Mouse (Mus musculus) forebrain, embryonic 11.5 days (tissue): Measurements from ENCODE around the gene Calr. TPM values are rescaled to one million over a fixed set of nuclear protein-coding genes. Genes with fewer than 3 reads are reported as not detected.

Experiments used
- ATAC-seq: fragments of 200-750 bp; cut with Nextera tagmentation; replicated peaks from 2 replicates; pipeline ENCODE4 v1.8.0; 2017; ENCODE audit warnings: moderate TSS enrichment; ENCODE audit not compliant: low FRiP score
- DNase-seq: peaks from one replicate; pipeline ENCODE4 v3.0.0-alpha.2; 2017; ENCODE audit warnings: low spot score
- H3K27ac ChIP-seq: fragments of 300-500 bp; sonication (generic); 2 replicates; pipeline ENCODE4 v1.5.1; 2014; ENCODE audit warnings: low read depth, low read length
- H3K27me3 ChIP-seq: fragments of 300-500 bp; sonication (generic); 2 replicates; pipeline ENCODE4 v1.6.1; 2014; ENCODE audit warnings: mild to moderate bottlenecking, low read length, mixed read lengths; ENCODE audit not compliant: control insufficient read depth, insufficient read depth
- H3K36me3 ChIP-seq: fragments of 300-500 bp; sonication (generic); 2 replicates; pipeline ENCODE4 v1.6.1; 2014; ENCODE audit warnings: mild to moderate bottlenecking, low read length, moderate library complexity, mixed read lengths; ENCODE audit not compliant: control insufficient read depth, insufficient read depth
- H3K4me1 ChIP-seq: fragments of 300-500 bp; sonication (generic); replicated peaks from 2 replicates; pipeline ENCODE4 v1.6.1; 2014; ENCODE audit warnings: low read length, mixed read lengths; ENCODE audit not compliant: control insufficient read depth, insufficient read depth
- H3K4me2 ChIP-seq: fragments of 300-500 bp; sonication (generic); 2 replicates; pipeline ENCODE4 v1.6.1; 2014; ENCODE audit warnings: low read depth, mild to moderate bottlenecking, low read length, moderate library complexity, mixed read lengths; ENCODE audit not compliant: severe bottlenecking
- H3K4me3 ChIP-seq: fragments of 300-500 bp; sonication (generic); 2 replicates; pipeline ENCODE4 v1.5.1; 2014; ENCODE audit warnings: low read depth, low read length
- H3K9ac ChIP-seq: fragments of 300-500 bp; sonication (generic); 2 replicates; pipeline ENCODE4 v1.6.1; 2014; ENCODE audit warnings: low read length
- H3K9me3 ChIP-seq: fragments of 300-500 bp; sonication (generic); 2 replicates; pipeline ENCODE4 v1.6.1; 2016; ENCODE audit warnings: low read length, mixed read lengths; ENCODE audit not compliant: control insufficient read depth
- WGBS: fragments of 180-500 bp; shearing (Covaris S2); extraction: QIAGEN DNeasy Blood & Tissue Kit; methylation state at CpG from one replicate; pipeline ENCODE4 v1.1.7; 2014; 5-methylcytosine and 5-hydroxymethylcytosine counted together
- polyA plus RNA-seq: library from polyadenylated mRNA; unstranded; fragments of >200 nt; fragmentation: Nextera tagmentation; extraction: Ambion mirVana; gene quantifications from 2 replicates; pipeline ENCODE4 v1.2.1, GENCODE M21; 2014

The Calr gene
- polyA plus RNA-seq, 1 experiment from 2014 or later: 722 TPM

DNA sequence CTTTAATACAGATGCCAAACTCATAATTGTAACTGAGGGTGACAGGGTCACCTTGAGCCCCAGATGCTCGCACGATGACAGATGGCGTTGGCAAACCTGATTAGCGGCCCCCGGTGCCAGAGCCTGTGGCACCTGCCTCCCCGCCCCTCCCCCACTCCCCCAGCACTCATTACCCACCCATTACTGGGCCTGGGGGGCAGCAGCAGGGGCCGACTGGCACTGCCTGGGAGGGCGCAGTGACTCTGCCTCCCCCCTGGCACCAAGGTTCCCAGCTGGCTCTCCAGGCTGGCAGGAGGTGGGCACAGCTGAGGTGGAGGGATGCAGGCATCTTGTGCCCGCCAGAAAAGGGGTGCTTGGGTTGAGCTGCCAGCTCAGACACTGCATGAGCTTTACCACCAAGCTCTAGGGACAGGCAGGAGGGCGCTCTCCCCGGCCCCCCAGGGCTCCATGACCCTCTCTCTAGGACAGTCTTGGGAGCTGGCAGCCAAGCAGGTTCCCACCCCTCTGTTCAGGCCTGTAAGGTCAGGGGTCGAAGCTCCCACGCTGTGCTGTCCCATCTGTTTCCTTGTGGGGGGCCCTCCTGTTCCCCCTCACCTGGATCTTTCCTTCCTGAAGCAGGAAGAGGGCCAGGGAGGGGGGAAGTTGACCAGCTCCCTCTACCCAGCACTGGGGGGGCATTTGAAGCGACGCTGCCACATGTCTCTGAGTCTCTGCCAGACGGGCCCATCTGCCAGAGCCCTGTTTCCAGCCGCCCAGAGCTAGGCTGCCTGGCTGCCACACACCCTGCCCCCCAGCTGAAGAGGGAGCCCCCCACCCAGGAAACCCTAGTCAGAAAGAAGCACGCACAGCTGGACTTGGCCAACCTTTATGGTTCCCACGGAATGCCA, 31.9 kb downstream of the Calr start:
- Histone ChIP-seq H3K9ac (0 out of 2 replicates have a peak overlapping the region, but pooled peaks have one; percentile 16), H3K36me3 (no peaks in the 10 kb centered on the region), H3K4me2 (no peak overlapping the region), H3K27ac (peak overlapping the region; percentile 37; the same call in 1 of the 2 replicates), H3K27me3 (peaks cover 12% of the 10 kb centered on the region), H3K4me1 (peaks cover 15% of the 10 kb centered on the region), H3K4me3 (no peak overlapping the region), H3K9me3 (no peaks in the 10 kb centered on the region)
- DNase-seq: peak; percentile 71
- WGBS: 51% methylated on average over 19 of the region's 19 CpGs
- no peak; the same call in 1 of the 2 replicates for ATAC-seq

DNA sequence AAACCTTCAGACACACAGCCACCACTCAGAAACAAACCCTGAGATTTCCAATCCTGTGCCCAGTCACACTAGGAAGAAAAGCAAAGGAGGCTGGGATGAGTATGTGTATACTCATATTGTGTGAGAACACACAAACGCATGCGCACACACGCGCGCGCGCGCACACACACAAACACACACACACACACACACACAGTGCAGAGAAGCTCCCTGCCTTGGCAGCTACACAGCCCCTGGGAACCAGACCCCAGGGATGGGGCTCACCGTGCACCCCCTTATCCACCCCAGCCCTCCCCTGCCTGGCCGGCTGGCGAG, 32.5 kb downstream of the Calr start:
- peaks cover 19% of the 10 kb centered on the region for H3K4me1 ChIP-seq
- no peak overlapping the region for H3K4me2 ChIP-seq
- H3K27me3 ChIP-seq: peaks cover 12% of the 10 kb centered on the region
- H3K9me3 ChIP-seq: no peaks in the 10 kb centered on the region
- no peak overlapping the region for H3K4me3 ChIP-seq
- no peak overlapping the region; the same call in 1 of the 2 replicates for H3K9ac ChIP-seq
- no peak overlapping the region for H3K27ac ChIP-seq
- no peaks in the 10 kb centered on the region for H3K36me3 ChIP-seq
- no peak for ATAC-seq
- 90% methylated on average over 11 of the region's 11 CpGs for WGBS
- DNase-seq: no peak

DNA sequence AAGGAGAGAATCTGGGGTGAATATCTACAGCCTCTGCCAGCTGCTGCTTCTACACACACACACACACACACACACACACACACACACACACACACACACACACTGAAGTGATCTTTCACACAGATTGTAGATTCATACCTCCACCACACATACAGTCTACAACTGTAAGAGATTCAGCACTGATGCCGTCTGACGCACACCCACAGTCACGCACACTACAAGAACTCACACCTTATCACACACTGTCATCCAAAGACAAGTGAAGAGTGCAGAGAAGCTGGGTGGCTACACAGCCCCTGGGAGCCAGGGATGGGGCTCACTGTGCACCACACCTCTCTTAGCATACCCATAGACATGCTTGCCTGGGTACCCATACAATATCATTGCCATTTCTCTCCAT, 32.9 kb downstream of the Calr start:
- Histone ChIP-seq H3K4me2 (no peak overlapping the region), H3K9ac (no peak overlapping the region; the same call in 1 of the 2 replicates), H3K9me3 (no peaks in the 10 kb centered on the region), H3K4me3 (no peak overlapping the region), H3K27ac (no peak overlapping the region), H3K4me1 (peaks cover 21% of the 10 kb centered on the region), H3K27me3 (peaks cover 12% of the 10 kb centered on the region), H3K36me3 (no peaks in the 10 kb centered on the region)
- WGBS: 96% methylated on average over 3 of the region's 3 CpGs
- ATAC-seq: no peak
- DNase-seq: no peak

DNA sequence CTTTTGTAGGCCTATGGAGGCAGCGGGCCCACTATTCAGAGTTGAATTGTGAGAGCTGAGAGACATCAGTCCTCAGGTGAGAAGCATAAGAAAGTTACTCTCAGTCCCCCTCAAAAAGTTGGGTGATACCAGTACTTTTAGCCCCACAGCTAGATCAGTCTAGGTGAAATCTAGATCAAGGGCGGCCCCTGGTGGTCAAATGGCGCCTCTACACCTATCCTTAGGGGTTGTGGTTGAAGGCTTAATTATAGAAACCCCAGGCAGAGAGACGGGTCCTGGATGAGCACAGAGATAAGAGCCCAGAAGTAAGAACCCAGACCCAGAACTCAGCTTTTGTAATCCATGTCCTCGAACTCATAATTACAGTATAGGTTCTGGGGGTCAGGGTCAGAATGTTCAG, 33.7 kb downstream of the Calr start:
- H3K27ac ChIP-seq: no peak overlapping the region
- ATAC-seq (no peak), DNase-seq (peak; percentile 88)
- H3K9me3 ChIP-seq: no peaks in the 10 kb centered on the region
- peaks cover 21% of the 10 kb centered on the region for H3K4me1 ChIP-seq
- H3K27me3 ChIP-seq: peaks cover 17% of the 10 kb centered on the region
- H3K4me3 ChIP-seq: no peak overlapping the region
- H3K4me2 ChIP-seq: no peak overlapping the region
- H3K9ac ChIP-seq: no peak overlapping the region
- H3K36me3 ChIP-seq: no peaks in the 10 kb centered on the region
- 3% methylated on average over 5 of the region's 5 CpGs for WGBS

DNA sequence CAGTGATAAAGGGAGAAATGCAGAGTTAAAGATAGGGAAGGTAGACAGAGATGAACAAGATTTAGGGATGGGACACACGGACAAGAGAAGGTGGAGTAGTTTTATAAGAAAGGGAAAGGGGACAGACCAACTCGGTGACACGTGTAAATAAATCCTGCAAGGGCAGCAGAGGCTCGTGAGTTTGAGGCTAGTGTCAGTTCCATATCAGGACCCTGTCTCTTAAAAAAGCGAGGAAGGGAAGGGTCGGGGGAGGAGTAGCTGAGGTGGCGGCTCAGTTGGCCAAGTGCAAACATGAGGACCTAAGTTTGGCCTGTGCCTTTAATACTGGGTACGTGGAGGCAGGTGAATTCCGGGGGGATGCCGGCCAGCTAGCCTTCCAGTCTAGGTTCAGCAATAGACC, 35.4 kb downstream of the Calr start:
- Histone ChIP-seq H3K9me3 (no peaks in the 10 kb centered on the region), H3K27ac (peak overlapping the region; percentile 37; the same call in 1 of the 2 replicates), H3K4me3 (peak overlapping the region; percentile 4; the same call in 1 of the 2 replicates), H3K27me3 (peaks cover 17% of the 10 kb centered on the region), H3K9ac (peak overlapping the region; percentile 49), H3K4me2 (peak overlapping the region; percentile 52; the same call in 1 of the 2 replicates), H3K4me1 (peaks cover 21% of the 10 kb centered on the region), H3K36me3 (no peaks in the 10 kb centered on the region)
- ATAC-seq: 0 out of 2 replicates have a peak, but pooled peaks have one; percentile 2
- 16% methylated on average over 10 of the region's 10 CpGs for WGBS
- no peak for DNase-seq

DNA sequence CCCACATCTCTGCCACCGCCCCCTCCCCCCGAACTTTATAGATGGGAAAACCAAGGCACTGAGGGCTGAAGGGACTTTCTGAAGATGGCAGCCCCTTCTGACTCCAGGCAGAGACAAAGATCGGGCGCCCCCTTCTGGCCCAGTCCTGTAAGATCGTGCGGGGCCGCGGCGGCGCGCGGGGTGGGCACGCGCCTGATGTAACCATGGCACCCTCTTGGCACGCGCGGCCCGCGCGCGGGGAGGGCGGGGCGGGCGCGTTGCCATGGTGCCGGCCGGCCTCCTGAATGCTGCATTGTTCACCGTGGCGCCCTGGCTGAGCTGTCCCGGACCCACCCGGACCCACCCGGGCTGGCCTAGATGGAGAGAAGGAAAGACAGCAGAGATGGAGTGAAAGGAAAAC, 35.8 kb downstream of the Calr start:
- ATAC-seq (peak; percentile 89), DNase-seq (peak; percentile 99)
- peak overlapping the region; percentile 37; the same call in 1 of the 2 replicates for H3K27ac ChIP-seq
- H3K4me2 ChIP-seq: peak overlapping the region; percentile 52; the same call in 1 of the 2 replicates
- peak overlapping the region; percentile 4; the same call in 1 of the 2 replicates for H3K4me3 ChIP-seq
- WGBS: under 1% methylated on average over 32 of the region's 32 CpGs
- H3K27me3 ChIP-seq: peaks cover 17% of the 10 kb centered on the region
- peak overlapping the region; percentile 49 for H3K9ac ChIP-seq
- H3K9me3 ChIP-seq: peaks cover 3% of the 10 kb centered on the region
- H3K4me1 ChIP-seq: peaks cover 21% of the 10 kb centered on the region
- no peaks in the 10 kb centered on the region for H3K36me3 ChIP-seq

DNA sequence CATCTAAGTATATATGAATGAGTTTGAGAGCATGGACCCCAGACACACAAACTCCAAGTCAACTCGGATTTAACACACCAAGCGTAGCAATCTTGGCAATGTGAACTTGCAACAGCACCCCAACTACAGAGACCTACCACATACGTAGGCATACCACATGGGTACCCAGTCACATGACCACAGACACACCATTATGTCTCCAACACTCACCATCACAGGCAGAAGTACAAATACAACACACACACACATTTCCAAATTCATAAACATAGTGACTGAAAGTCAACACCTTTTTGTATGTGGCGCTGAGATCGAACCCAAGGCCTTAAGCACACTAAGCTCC, 36.8 kb downstream of the Calr start:
- H3K36me3 ChIP-seq: no peaks in the 10 kb centered on the region
- peaks cover 17% of the 10 kb centered on the region for H3K4me1 ChIP-seq
- H3K4me3 ChIP-seq: no peak overlapping the region
- H3K4me2 ChIP-seq: no peak overlapping the region
- ATAC-seq (no peak), DNase-seq (no peak)
- 73% methylated on average over 5 of the region's 5 CpGs for whole genome bisulfite sequencing
- no peak overlapping the region for H3K27ac ChIP-seq
- H3K9me3 ChIP-seq: peaks cover 4% of the 10 kb centered on the region
- no peak overlapping the region for H3K9ac ChIP-seq
- H3K27me3 ChIP-seq: peaks cover 20% of the 10 kb centered on the region

DNA sequence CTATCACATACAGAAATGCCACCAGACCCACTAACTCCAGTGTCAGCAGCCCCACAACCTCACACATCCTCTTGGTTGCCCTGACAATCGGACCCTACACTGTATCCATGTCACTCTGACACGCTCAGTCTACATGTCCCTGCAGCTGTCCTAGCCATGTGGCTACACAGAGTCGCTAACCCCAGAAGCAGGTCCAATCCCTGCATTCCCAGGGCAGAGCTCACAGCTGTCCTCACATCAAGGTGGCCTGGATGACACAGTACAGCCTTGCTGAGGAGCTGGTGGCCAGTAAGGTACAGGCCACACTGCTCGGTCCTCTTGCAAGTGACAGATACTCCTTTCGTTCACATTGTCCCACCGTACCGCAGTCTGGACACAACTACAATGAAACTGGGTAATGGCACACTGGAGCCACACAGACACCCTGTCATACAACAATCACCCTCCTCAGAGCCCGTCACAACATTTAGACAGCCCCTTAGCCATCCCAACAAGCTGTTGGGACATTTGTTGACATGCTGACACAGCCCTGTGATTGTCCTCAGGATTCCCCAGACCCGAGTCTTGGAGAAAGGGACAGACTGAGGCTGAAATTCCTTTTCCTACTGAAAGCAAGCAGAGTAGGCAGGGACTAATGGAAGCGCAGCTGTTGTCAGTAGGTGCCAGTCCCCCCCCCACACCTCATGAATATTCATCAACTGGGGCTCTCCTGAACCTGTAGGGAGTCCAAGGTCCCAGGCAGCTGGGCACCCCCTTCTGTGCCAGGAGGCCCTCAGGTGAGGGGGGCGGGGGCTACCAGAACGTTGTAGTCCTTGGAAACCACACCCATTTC, 37.4 kb downstream of the Calr start:
- H3K36me3 ChIP-seq: no peaks in the 10 kb centered on the region
- peaks cover 12% of the 10 kb centered on the region for H3K4me1 ChIP-seq
- H3K27me3 ChIP-seq: peaks cover 22% of the 10 kb centered on the region
- no peak overlapping the region for H3K27ac ChIP-seq
- H3K4me2 ChIP-seq: no peak overlapping the region
- DNase-seq: no peak
- H3K4me3 ChIP-seq: no peak overlapping the region
- 55% methylated on average over 12 of the region's 12 CpGs for WGBS
- ATAC-seq: 0 out of 2 replicates have a peak, but pooled peaks have one; percentile 15
- peaks cover 4% of the 10 kb centered on the region for H3K9me3 ChIP-seq
- H3K9ac ChIP-seq: no peak overlapping the region
